Mouse (Mus musculus): ENCODE measurements at regions not wholly inside any gene's neighbourhood (a gene's known extent, or its start where the extent isn't known, plus 50 kb on each side); places are given as distances from the start of the nearest gene placed in this dataset.

DNA sequence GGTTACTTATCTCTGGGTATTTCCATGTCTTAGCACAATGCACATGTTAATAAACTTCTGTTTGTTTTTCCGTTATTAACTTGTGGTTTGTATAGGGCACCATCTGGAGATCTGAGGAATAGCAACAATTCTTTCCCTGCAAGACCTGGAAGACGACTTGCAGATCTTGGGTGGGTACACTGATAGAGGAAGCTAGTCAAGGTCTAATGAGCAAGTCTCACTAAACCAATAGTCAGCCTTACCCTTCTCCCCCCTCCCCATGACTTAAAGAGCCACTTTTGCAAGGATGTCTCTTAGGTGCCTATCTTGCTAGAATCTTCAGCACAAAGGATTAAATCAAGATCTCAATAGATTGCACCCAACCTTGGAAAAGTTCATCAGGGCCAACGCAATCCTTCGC is 276.7 kb downstream of the Cd83 start:
- TF ChIP-seq EP300 (optimal IDR thresholded peaks at IDR 0.05) (no peak), CTCF (IDR thresholded peaks at IDR 0.05; ENCODE audit: low read depth) (no peak)

Measured in stomach, postnatal 0 days (tissue).